Mouse (Mus musculus) embryonic facial prominence, embryonic 12.5 days (tissue): Measurements from ENCODE around the gene Smc1b. TPM values are rescaled to one million over a fixed set of nuclear protein-coding genes. Genes with fewer than 3 reads are reported as not detected.

Experiments used
- ATAC-seq: fragments of 200-750 bp; cut with Nextera tagmentation; 2 replicates; pipeline ENCODE4 v1.8.0; 2017; ENCODE audit not compliant: insufficient number of reproducible peaks, insufficient read depth, low FRiP score, low TSS enrichment
- H3K27ac ChIP-seq: fragments of 300-500 bp; sonication (generic); 2 replicates; pipeline ENCODE4 v1.5.1; 2016; ENCODE audit warnings: mild to moderate bottlenecking
- H3K27me3 ChIP-seq: fragments of 300-500 bp; sonication (generic); 2 replicates; pipeline ENCODE4 v1.6.1; 2016; ENCODE audit warnings: mild to moderate bottlenecking, moderate library complexity
- H3K36me3 ChIP-seq: fragments of 300-500 bp; sonication (generic); 2 replicates; pipeline ENCODE4 v1.6.1; 2016; ENCODE audit warnings: mild to moderate bottlenecking
- H3K4me1 ChIP-seq: fragments of 300-500 bp; sonication (generic); 2 replicates; pipeline ENCODE4 v1.6.1; 2016
- H3K4me2 ChIP-seq: fragments of 300-500 bp; sonication (generic); replicated peaks from 2 replicates; pipeline ENCODE4 v1.6.1; 2016; ENCODE audit warnings: mild to moderate bottlenecking, moderate library complexity
- H3K4me3 ChIP-seq: fragments of 300-500 bp; sonication (generic); 2 replicates; pipeline ENCODE4 v1.5.1; 2016; ENCODE audit warnings: mild to moderate bottlenecking
- H3K9ac ChIP-seq: fragments of 300-500 bp; sonication (generic); 2 replicates; pipeline ENCODE4 v1.6.1; 2016; ENCODE audit warnings: mild to moderate bottlenecking, moderate library complexity
- H3K9me3 ChIP-seq: fragments of 300-500 bp; sonication (generic); 2 replicates; pipeline ENCODE4 v1.6.1; 2016; ENCODE audit warnings: mild to moderate bottlenecking, moderate library complexity
- WGBS: fragments of 180-500 bp; shearing (Covaris S2); methylation state at CpG from one replicate; pipeline ENCODE4 v1.1.7; 2016; 5-methylcytosine and 5-hydroxymethylcytosine counted together
- polyA plus RNA-seq: library from polyadenylated mRNA; unstranded; fragments of >200 nt; fragmentation: Nextera tagmentation; extraction: Ambion mirVana; gene quantifications from 2 replicates; pipeline ENCODE4 v1.2.1, GENCODE M21; 2016

Gene Smc1b
- polyA plus RNA-seq, 1 experiment from 2014 or later, result 0.22 TPM

GRCm38 (mm10) chr15:85132193-85132520 lies 393 bp upstream of the Smc1b start:
- Histone ChIP-seq H3K36me3 (no peaks in the 10 kb centered on the region), H3K27me3 (peaks cover 5% of the 10 kb centered on the region; the same call in 1 of the 2 replicates), H3K4me2 (peak overlapping the region; percentile 49), H3K4me1 (peaks cover 8% of the 10 kb centered on the region; the same call in 1 of the 2 replicates), H3K9ac (no peak overlapping the region), H3K9me3 (no peaks in the 10 kb centered on the region), H3K4me3 (peak overlapping the region; percentile 29), H3K27ac (no peak overlapping the region)
- WGBS, result 13% methylated on average over 10 of the region's 10 CpGs
- no peak for ATAC-seq

GRCm38 (mm10) chr15:85085641-85086040 lies 46.1 kb downstream of the Smc1b start:
- H3K27ac ChIP-seq, result no peak overlapping the region
- 71% methylated on average over 1 of the region's 1 CpGs for WGBS

GRCm38 (mm10) chr15:85072651-85073050 lies 59.1 kb downstream of the Smc1b start:
- H3K4me3 ChIP-seq, result no peak overlapping the region
- H3K36me3 ChIP-seq, result no peaks in the 10 kb centered on the region
- no peaks in the 10 kb centered on the region for H3K9me3 ChIP-seq
- no peak overlapping the region for H3K4me2 ChIP-seq
- WGBS, result 82% methylated on average over 2 of the region's 2 CpGs
- H3K27ac ChIP-seq, result no peak overlapping the region
- H3K9ac ChIP-seq, result no peak overlapping the region
- no peaks in the 10 kb centered on the region for H3K27me3 ChIP-seq
- no peak for ATAC-seq
- H3K4me1 ChIP-seq, result no peaks in the 10 kb centered on the region

More at GRCm38 (mm10) chr15:85085641-85086040, 46.1 kb downstream of the Smc1b start:
- no peak overlapping the region for H3K4me3 ChIP-seq
- no peaks in the 10 kb centered on the region for H3K27me3 ChIP-seq
- no peak overlapping the region for H3K9ac ChIP-seq
- no peaks in the 10 kb centered on the region for H3K4me1 ChIP-seq
- H3K36me3 ChIP-seq, result no peaks in the 10 kb centered on the region
- H3K4me2 ChIP-seq, result no peak overlapping the region
- ATAC-seq, result no peak
- no peaks in the 10 kb centered on the region for H3K9me3 ChIP-seq

GRCm38 (mm10) chr15:85070561-85070960 lies 61.2 kb downstream of the Smc1b start:
- no peaks in the 10 kb centered on the region for H3K4me1 ChIP-seq
- H3K4me2 ChIP-seq, result no peak overlapping the region
- 19% methylated on average over 2 of the region's 2 CpGs for WGBS
- no peaks in the 10 kb centered on the region for H3K36me3 ChIP-seq
- H3K27me3 ChIP-seq, result no peaks in the 10 kb centered on the region
- no peak overlapping the region for H3K9ac ChIP-seq
- ATAC-seq, result no peak
- H3K4me3 ChIP-seq, result no peak overlapping the region
- no peak overlapping the region for H3K27ac ChIP-seq
- H3K9me3 ChIP-seq, result no peaks in the 10 kb centered on the region

- no peak overlapping the region for H3K27ac ChIP-seq
- no peak overlapping the region for H3K9ac ChIP-seq
- WGBS, result 90% methylated on average over 2 of the region's 2 CpGs
- no peak for ATAC-seq
- no peaks in the 10 kb centered on the region for H3K9me3 ChIP-seq
- H3K36me3 ChIP-seq, result peaks cover 12% of the 10 kb centered on the region; the same call in 1 of the 2 replicates
- no peaks in the 10 kb centered on the region for H3K4me1 ChIP-seq
- no peaks in the 10 kb centered on the region for H3K27me3 ChIP-seq
- no peak overlapping the region for H3K4me2 ChIP-seq
- no peak overlapping the region for H3K4me3 ChIP-seq
These were observed 68.3 kb downstream of the Smc1b start for GRCm38 (mm10) chr15:85063421-85063820.

GRCm38 (mm10) chr15:85055186-85055585 lies 76.6 kb downstream of the Smc1b start:
- H3K27ac ChIP-seq, result no peak overlapping the region
- H3K4me2 ChIP-seq, result no peak overlapping the region

GRCm38 (mm10) chr15:85054098-85054497 lies 77.7 kb downstream of the Smc1b start:
- peaks cover 61% of the 10 kb centered on the region for H3K36me3 ChIP-seq
- H3K4me1 ChIP-seq, result no peaks in the 10 kb centered on the region
- no peak overlapping the region for H3K4me3 ChIP-seq
- H3K9ac ChIP-seq, result no peak overlapping the region
- no peak overlapping the region for H3K4me2 ChIP-seq
- 92% methylated on average over 3 of the region's 3 CpGs for WGBS
- no peaks in the 10 kb centered on the region for H3K27me3 ChIP-seq
- no peaks in the 10 kb centered on the region for H3K9me3 ChIP-seq
- ATAC-seq, result no peak
- H3K27ac ChIP-seq, result no peak overlapping the region

More at GRCm38 (mm10) chr15:85055186-85055585, 76.6 kb downstream of the Smc1b start:
- Histone ChIP-seq H3K36me3 (peaks cover 61% of the 10 kb centered on the region), H3K4me1 (no peaks in the 10 kb centered on the region), H3K9ac (no peak overlapping the region), H3K27me3 (no peaks in the 10 kb centered on the region), H3K4me3 (no peak overlapping the region), H3K9me3 (no peaks in the 10 kb centered on the region)
- no peak for ATAC-seq
- WGBS, result 82% methylated on average over 4 of the region's 4 CpGs

GRCm38 (mm10) chr15:85049758-85050157 lies 82.0 kb downstream of the Smc1b start:
- Histone ChIP-seq H3K9ac (no peak overlapping the region), H3K27ac (no peak overlapping the region), H3K4me3 (no peak overlapping the region), H3K36me3 (peaks cover 77% of the 10 kb centered on the region), H3K27me3 (no peaks in the 10 kb centered on the region), H3K4me2 (no peak overlapping the region), H3K4me1 (no peaks in the 10 kb centered on the region), H3K9me3 (no peaks in the 10 kb centered on the region)
- no peak for ATAC-seq
- WGBS, result 75% methylated on average over 1 of the region's 1 CpGs

- H3K27me3 ChIP-seq, result no peaks in the 10 kb centered on the region
- H3K36me3 ChIP-seq, result peaks cover 67% of the 10 kb centered on the region
- no peaks in the 10 kb centered on the region for H3K9me3 ChIP-seq
- H3K4me1 ChIP-seq, result peaks cover 11% of the 10 kb centered on the region
- no peak for ATAC-seq
- WGBS, result 93% methylated on average over 4 of the region's 4 CpGs
- no peak overlapping the region for H3K9ac ChIP-seq
- H3K27ac ChIP-seq, result no peak overlapping the region
- H3K4me3 ChIP-seq, result no peak overlapping the region
- no peak overlapping the region for H3K4me2 ChIP-seq
These were observed 83.9 kb downstream of the Smc1b start for GRCm38 (mm10) chr15:85047865-85048264.

- H3K4me2 ChIP-seq, result no peak overlapping the region
- H3K36me3 ChIP-seq, result peaks cover 53% of the 10 kb centered on the region
- H3K4me3 ChIP-seq, result no peak overlapping the region
- 86% methylated on average over 14 of the region's 14 CpGs for WGBS
- no peak for ATAC-seq
- H3K4me1 ChIP-seq, result peaks cover 18% of the 10 kb centered on the region
- H3K9me3 ChIP-seq, result no peaks in the 10 kb centered on the region
- no peaks in the 10 kb centered on the region for H3K27me3 ChIP-seq
- H3K9ac ChIP-seq, result no peak overlapping the region
- H3K27ac ChIP-seq, result no peak overlapping the region
These were observed 85.4 kb downstream of the Smc1b start for GRCm38 (mm10) chr15:85046230-85046950.

GRCm38 (mm10) chr15:85043761-85044160 lies 88.0 kb downstream of the Smc1b start:
- Histone ChIP-seq H3K27me3 (no peaks in the 10 kb centered on the region), H3K36me3 (peaks cover 35% of the 10 kb centered on the region), H3K4me1 (peaks cover 22% of the 10 kb centered on the region), H3K9ac (no peak overlapping the region), H3K27ac (no peak overlapping the region), H3K4me2 (no peak overlapping the region), H3K4me3 (no peak overlapping the region), H3K9me3 (no peaks in the 10 kb centered on the region)
- WGBS, result 76% methylated on average over 5 of the region's 5 CpGs
- no peak for ATAC-seq

- Histone ChIP-seq H3K4me2 (no peak overlapping the region), H3K27ac (peak overlapping the region; percentile 77)
These were observed 88.6 kb downstream of the Smc1b start for GRCm38 (mm10) chr15:85043116-85043515.

More at GRCm38 (mm10) chr15:85043116-85043515, 88.6 kb downstream of the Smc1b start:
- no peak overlapping the region for H3K9ac ChIP-seq
- H3K4me3 ChIP-seq, result no peak overlapping the region
- peaks cover 28% of the 10 kb centered on the region for H3K36me3 ChIP-seq
- ATAC-seq, result no peak
- H3K9me3 ChIP-seq, result no peaks in the 10 kb centered on the region
- 47% methylated on average over 5 of the region's 5 CpGs for WGBS
- peaks cover 25% of the 10 kb centered on the region for H3K4me1 ChIP-seq
- H3K27me3 ChIP-seq, result no peaks in the 10 kb centered on the region
